Mouse (Mus musculus) bone marrow, adult 2 months (tissue): ENCODE results near the gene Rptor.

Source experiments
- CTCF ChIP-seq: fragments of 200-500 bp; IDR thresholded peaks from 2 replicates; pipeline ENCODE4 v1.5.1; 2011; ENCODE audit warnings: low read length, control low read depth; ENCODE audit not compliant: control insufficient read depth, insufficient read depth
- POLR2A ChIP-seq: fragments of 200-500 bp; IDR thresholded peaks from 2 replicates; pipeline ENCODE4 v1.6.1; 2011; ENCODE audit warnings: low read depth, mild to moderate bottlenecking, control low read depth, low read length, borderline replicate concordance; ENCODE audit not compliant: control insufficient read depth

GRCm38 (mm10) chr11:119948803-119949202 is 346.1 kb downstream of the Rptor start:
- TF ChIP-seq POLR2A: no peak
- no peak for TF ChIP-seq CTCF
